Mouse (Mus musculus) embryonic stem cell, embryonic (primary cell): ENCODE results near the gene Ppp1r2.

Experiments used
- CTCF ChIA-PET, 4 experiments: fragments of 300-600 bp in 2 of 4; fragments of 350-600 bp in 2 of 4; sonication (Branson Sonifier 250); formaldehyde crosslinking; loops; one replicate each; lab custom pipeline; 2022; ENCODE audit warnings: inconsistent platforms in 2 of 4; lab: Charles Lee
- POLR2A ChIA-PET, 4 experiments: fragments of 300-600 bp in 2 of 4; fragments of 350-600 bp in 2 of 4; sonication (Branson Sonifier 250); formaldehyde crosslinking; loops; one replicate each; lab custom pipeline; 2022; ENCODE audit warnings: antibody characterized with exemption in 4 of 4, inconsistent platforms in 1 of 4; lab: Charles Lee

Gene Ppp1r2

GRCm38 (mm10) chr16:31255685-31256084 is 19.4 kb downstream of the Ppp1r2 start:
- ChIA-PET CTCF (interaction anchor here in 3 of 4 experiments (0.5 to 2.1 kb wide), 3 partner anchors 55 to 158 kb away, joined by 3 to 12 read pairs (median 6); partner anchors contain the start of gene Acap2 (in 1 of the 3)), POLR2A (interaction anchor here (0.6 to 5.0 kb wide), 26 partner anchors 8 to 250 kb away, joined by 3 to 56 read pairs (median 4); partner anchors contain the start of gene Acap2 (in 2 of the 4))

- ChIA-PET POLR2A (interaction anchor here in 1 of 4 experiments (1.5 to 2.4 kb wide), 3 partner anchors 9 to 14 kb away, joined by 7 to 9 read pairs (median 9); no protein-coding TSS in a partner anchor), CTCF (no interaction called here)
Measured at GRCm38 (mm10) chr16:31249401-31249800, 25.7 kb downstream of the Ppp1r2 start.

GRCm38 (mm10) chr16:31248717-31249116 is 26.4 kb downstream of the Ppp1r2 start:
- ChIA-PET CTCF (no interaction called here), POLR2A (interaction anchor here in 3 of 4 experiments (0.7 to 2.4 kb wide), 10 partner anchors 9 to 647 kb away, joined by 3 to 9 read pairs (median 4); no protein-coding TSS in a partner anchor)

GRCm38 (mm10) chr16:31247442-31247841 is 27.6 kb downstream of the Ppp1r2 start:
- ChIA-PET POLR2A (interaction anchor here in 2 of 4 experiments (0.6 to 2.4 kb wide), 6 partner anchors 9 to 214 kb away, joined by 3 to 9 read pairs (median 6); no protein-coding TSS in a partner anchor), CTCF (no interaction called here)

GRCm38 (mm10) chr16:31244053-31244452 is 31.0 kb downstream of the Ppp1r2 start:
- POLR2A ChIA-PET: interaction anchor here in 1 of 4 experiments (2.6 kb wide), 1 partner anchor 12 kb away, joined by 11 read pairs; no protein-coding TSS in a partner anchor

GRCm38 (mm10) chr16:31241433-31241832 is 33.6 kb downstream of the Ppp1r2 start:
- CTCF ChIA-PET: no interaction called here

More at GRCm38 (mm10) chr16:31244053-31244452, 31.0 kb downstream of the Ppp1r2 start:
- CTCF ChIA-PET: no interaction called here

GRCm38 (mm10) chr16:31240569-31240968 is 34.5 kb downstream of the Ppp1r2 start:
- POLR2A ChIA-PET: interaction anchor here in 2 of 4 experiments (0.6 to 2.4 kb wide), 5 partner anchors 15 to 666 kb away, joined by 3 to 8 read pairs (median 3); no protein-coding TSS in a partner anchor
- CTCF ChIA-PET: no interaction called here

More at GRCm38 (mm10) chr16:31241433-31241832, 33.6 kb downstream of the Ppp1r2 start:
- POLR2A ChIA-PET: interaction anchor here in 2 of 4 experiments (0.9 to 2.4 kb wide), 6 partner anchors 9 to 40 kb away, joined by 3 to 8 read pairs (median 3); partner anchors contain the start of gene Acap2 (in 1 of the 2)

DNA sequence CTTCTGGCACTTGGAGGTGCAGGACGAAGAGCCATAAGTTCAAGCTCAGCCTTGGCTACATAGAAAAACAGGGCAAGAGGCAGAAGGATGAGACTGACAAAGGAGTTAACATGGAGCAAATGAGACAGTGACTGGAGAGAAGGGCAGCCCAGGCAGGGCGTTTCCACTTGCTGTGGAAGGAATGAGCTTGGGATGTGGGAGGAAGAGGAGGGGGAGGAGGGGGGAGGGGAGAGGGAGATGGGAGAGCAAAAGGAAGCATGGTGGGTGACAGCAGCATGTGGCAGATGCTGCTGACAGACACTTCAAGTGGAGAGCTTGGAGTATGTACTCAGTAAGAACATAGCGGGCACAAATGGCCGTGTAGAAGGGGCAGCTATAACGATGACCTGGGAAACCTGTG is 36.8 kb downstream of the Ppp1r2 start:
- POLR2A ChIA-PET: interaction anchor here (0.7 to 2.0 kb wide), 7 partner anchors 9 to 639 kb away, joined by 3 to 9 read pairs (median 6); no protein-coding TSS in a partner anchor
- CTCF ChIA-PET: interaction anchor here in 2 of 4 experiments (0.6 to 0.8 kb wide), 2 partner anchors 109 to 465 kb away, joined by 5 to 10 read pairs; no protein-coding TSS in a partner anchor

GRCm38 (mm10) chr16:31235457-31236310 is 39.4 kb downstream of the Ppp1r2 start:
- ChIA-PET POLR2A (interaction anchor here (0.6 to 1.4 kb wide), 13 partner anchors 12 to 552 kb away, joined by 3 to 7 read pairs (median 3); no protein-coding TSS in a partner anchor), CTCF (interaction anchor here in 1 of 4 experiments (0.7 kb wide), 1 partner anchor 21 kb away, joined by 5 read pairs; no protein-coding TSS in a partner anchor)

- POLR2A ChIA-PET: interaction anchor here in 3 of 4 experiments (0.6 to 1.4 kb wide), 9 partner anchors 13 to 551 kb away, joined by 3 to 7 read pairs (median 3); no protein-coding TSS in a partner anchor
Measured at GRCm38 (mm10) chr16:31234808-31235456, 40.1 kb downstream of the Ppp1r2 start.

GRCm38 (mm10) chr16:31234356-31234755 is 40.7 kb downstream of the Ppp1r2 start:
- CTCF ChIA-PET: no interaction called here
- POLR2A ChIA-PET: interaction anchor here in 1 of 4 experiments (0.7 to 1.4 kb wide), 3 partner anchors 66 to 246 kb away, joined by 3 to 4 read pairs (median 4); no protein-coding TSS in a partner anchor

More at GRCm38 (mm10) chr16:31234808-31235456, 40.1 kb downstream of the Ppp1r2 start:
- CTCF ChIA-PET: interaction anchor here in 1 of 4 experiments (0.7 kb wide), 1 partner anchor 22 kb away, joined by 5 read pairs; no protein-coding TSS in a partner anchor

DNA sequence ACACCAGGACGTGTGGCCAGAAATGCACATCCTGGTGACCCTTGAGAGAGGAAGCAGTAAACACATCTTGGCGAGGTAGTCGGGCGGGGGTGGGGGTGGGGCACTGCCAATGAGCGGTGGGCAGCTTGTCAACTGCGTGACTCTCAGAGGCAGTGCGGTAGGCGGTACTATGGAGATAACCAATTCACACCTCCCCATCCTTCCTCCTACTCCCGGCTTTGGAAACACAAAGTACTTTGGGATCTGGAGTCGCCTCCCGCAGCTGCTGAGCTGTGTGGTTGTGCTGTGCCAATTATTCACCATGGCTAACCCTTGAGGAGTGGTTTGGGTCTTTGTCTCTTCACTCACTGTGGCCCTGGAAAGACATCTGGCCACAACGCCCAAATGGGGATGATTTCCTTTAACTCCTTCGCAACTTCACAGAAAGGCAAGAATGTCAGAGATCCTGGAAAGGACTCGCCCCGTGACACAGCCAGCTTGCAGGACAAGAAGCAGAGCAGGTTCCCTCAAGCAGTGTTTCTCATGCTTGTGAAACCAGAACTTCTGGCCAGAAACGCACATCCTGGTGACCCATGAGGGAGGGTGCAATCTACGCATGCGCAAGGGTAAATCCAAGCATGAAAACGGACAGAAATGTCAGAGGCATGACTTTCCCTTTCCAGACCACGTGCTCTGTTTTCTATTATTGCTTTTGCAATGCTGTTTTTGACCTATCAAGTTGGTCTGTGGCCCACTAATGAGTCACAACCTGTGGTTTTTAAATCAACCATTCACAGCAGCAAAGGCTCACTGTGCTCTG is 41.3 kb downstream of the Ppp1r2 start:
- CTCF ChIA-PET: interaction anchor here in 1 of 4 experiments (0.6 kb wide), 1 partner anchor 87 kb away, joined by 3 read pairs; no protein-coding TSS in a partner anchor
- POLR2A ChIA-PET: interaction anchor here in 1 of 4 experiments (0.6 to 1.3 kb wide), 5 partner anchors 23 to 417 kb away, joined by 3 to 5 read pairs (median 4); partner anchors contain the start of gene Acap2

GRCm38 (mm10) chr16:31233167-31233498 is 41.9 kb downstream of the Ppp1r2 start:
- POLR2A ChIA-PET: interaction anchor here in 2 of 4 experiments (0.5 to 1.3 kb wide), 4 partner anchors 23 to 64 kb away, joined by 3 to 5 read pairs (median 4); partner anchors contain the start of gene Acap2 (in 1 of the 2)
- CTCF ChIA-PET: interaction anchor here in 1 of 4 experiments (0.6 kb wide), 1 partner anchor 88 kb away, joined by 3 read pairs; no protein-coding TSS in a partner anchor

- CTCF ChIA-PET: interaction anchor here in 1 of 4 experiments (0.6 kb wide), 1 partner anchor 88 kb away, joined by 3 read pairs; no protein-coding TSS in a partner anchor
- POLR2A ChIA-PET: interaction anchor here in 3 of 4 experiments (0.5 to 1.9 kb wide), 7 partner anchors 24 to 81 kb away, joined by 3 to 8 read pairs (median 4); partner anchors contain the start of gene Acap2 (in 2 of the 3)
Measured at GRCm38 (mm10) chr16:31232491-31233166, 42.4 kb downstream of the Ppp1r2 start.

DNA sequence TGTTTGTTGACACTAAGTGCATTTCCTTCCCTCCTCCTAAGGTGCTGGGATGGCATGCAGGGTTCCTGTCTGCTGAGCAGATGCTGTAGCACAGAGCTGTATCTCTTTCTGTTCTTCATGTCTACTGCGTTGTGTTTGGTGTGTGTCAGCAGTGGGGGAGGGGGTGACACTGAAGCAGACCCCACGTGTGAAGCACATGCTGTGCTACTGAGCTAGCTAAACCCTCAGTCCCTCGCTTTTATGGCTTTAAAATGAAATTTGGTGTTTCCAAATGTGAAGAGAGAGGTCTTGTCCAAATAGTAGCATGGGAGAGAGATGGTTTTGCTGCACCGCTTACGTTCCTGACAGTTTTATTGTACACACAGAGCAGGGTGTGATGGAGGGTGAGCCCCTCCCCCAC is 43.5 kb downstream of the Ppp1r2 start:
- ChIA-PET CTCF (no interaction called here), POLR2A (interaction anchor here in 1 of 4 experiments (1.9 kb wide), 1 partner anchor 30 kb away, joined by 4 read pairs; the partner anchor contains the start of gene Acap2)

DNA sequence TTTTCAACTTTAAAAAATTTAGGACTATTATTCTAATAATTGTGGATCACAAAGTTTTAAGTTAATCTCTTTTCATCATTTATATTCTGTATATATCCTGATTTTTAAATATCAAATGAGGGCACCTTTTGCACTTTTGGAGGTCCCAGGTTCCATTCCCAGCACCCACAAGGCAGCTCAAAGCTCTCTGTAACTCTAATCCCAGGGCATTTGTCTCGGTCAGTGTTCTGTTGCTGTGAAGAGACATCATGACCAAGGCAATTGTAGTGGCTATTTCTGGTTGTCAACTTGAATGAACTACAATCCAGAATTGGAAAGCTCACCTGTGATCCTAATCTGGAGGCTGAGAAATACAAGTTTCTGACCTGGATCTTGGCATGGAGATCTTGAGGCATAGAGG is 47.3 kb downstream of the Ppp1r2 start:
- ChIA-PET POLR2A (no interaction called here), CTCF (no interaction called here)
